Mouse (Mus musculus): ENCODE measurements around the gene Pank3. TPM values are rescaled to one million over a fixed set of nuclear protein-coding genes. Genes with fewer than 3 reads are reported as not detected.
"Not testable (repeated sequence)": the region's sequence is repeated elsewhere in the genome, so short reads cannot be mapped to it uniquely, and the experiment has no call there.

Pank3 gene
- total RNA-seq, 4 experiments from 2014 or later, result 15.8 to 18.8 (median 18.4) TPM

GRCm38 (mm10) chr11:35840806-35841205 lies 71.5 kb downstream of the Pank3 start:
- not testable (repeated sequence) for DNase-seq (ENCODE audit: low spot score)

Small RNA genes within 50 kb of the gene (microRNA-seq; reads per million reads assigned to microRNA genes)
- gene Mir103-1, result 1.4 reads per million

Other genes with a start within 250 kb of the Pank3 start
- gene Fbll1, start 29.4 kb downstream of the Pank3 start, total RNA-seq (2022), result not detected
- gene Rars, start 65.0 kb downstream of the Pank3 start, total RNA-seq (2022), result 10 to 100 TPM; 33.6 to 36.4 (median 35.1) TPM
- gene Wwc1, start 211.0 kb downstream of the Pank3 start, total RNA-seq (2022), result 1 to 10 TPM in 3 of 4 experiments, under 1 TPM in 1; 0.92 to 2.2 (median 1.6) TPM